Mouse (Mus musculus): Measurements from ENCODE around the gene Cbfa2t2. TPM values are rescaled to one million over a fixed set of nuclear protein-coding genes. Genes with fewer than 3 reads are reported as not detected.

Cbfa2t2 gene
- polyA plus RNA-seq, 1 experiment = 12.6 TPM

DNA sequence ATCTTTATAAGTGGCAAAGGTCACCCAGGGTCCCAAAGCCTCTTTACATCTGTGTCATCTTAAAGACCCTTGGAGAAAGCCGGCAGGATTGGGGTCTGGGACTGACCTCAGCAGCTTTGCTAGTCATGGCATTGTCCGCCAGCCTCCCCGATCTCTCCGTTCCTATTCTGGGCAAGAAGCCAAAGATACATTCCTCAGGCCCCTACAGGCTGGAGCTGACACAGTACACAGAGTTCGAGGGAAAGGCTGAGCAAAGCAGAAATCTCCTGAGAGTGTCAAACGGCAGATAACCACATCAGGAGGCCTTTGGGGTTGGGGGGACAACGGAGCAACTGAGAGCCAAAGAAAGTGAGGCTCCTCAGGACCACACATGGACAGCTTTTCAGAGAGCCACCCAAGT, 33.5 kb upstream of the Cbfa2t2 start:
- H3K27me3 ChIP-seq (ENCODE audit: control insufficient read depth, insufficient read depth, low read length) = no peaks in the 10 kb centered on the region
- TF ChIP-seq POLR2A (IDR thresholded peaks at IDR 0.05; ENCODE audit: control insufficient read depth, low read depth, low read length) (no peak), CTCF (IDR thresholded peaks at IDR 0.05; ENCODE audit: control insufficient read depth, insufficient read depth, insufficient replicate concordance, low read depth, low read length) (no peak)
- H3K4me1 ChIP-seq (ENCODE audit: control insufficient read depth, insufficient read depth, low read length) = peaks cover 19% of the 10 kb centered on the region
- no peak overlapping the region for H3K4me3 ChIP-seq (ENCODE audit: control insufficient read depth, low read depth, low read length)
- no peak overlapping the region for H3K27ac ChIP-seq (ENCODE audit: control insufficient read depth, insufficient read depth, low read depth, low read length)
- no peaks in the 10 kb centered on the region for H3K36me3 ChIP-seq (ENCODE audit: control insufficient read depth, insufficient read depth, low read length)

DNA sequence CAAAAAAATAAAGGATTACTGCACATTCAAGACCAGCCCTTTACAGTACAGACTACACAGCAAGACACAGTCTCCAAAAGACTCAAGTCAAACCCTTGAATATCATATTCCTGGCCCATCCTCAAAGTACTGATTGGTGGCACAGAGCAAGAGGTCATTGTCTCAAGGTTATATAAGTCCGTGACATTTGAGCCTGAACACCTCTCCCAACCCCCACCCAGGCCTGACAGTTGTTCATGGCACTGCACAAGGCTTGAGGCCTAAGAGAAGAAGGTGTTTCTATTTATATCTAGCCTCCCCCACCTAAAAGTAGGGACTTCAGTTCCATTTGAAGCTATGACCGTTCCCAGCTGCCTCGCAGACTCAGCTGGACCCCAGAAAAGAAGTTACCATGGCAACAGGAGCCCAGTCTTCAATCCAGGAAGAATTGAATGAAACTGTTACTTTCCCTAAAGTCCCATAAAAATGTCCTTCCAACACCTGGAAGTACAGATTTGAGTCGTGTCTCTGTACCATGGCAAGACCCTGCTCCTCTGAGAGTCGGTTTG, 30.8 kb upstream of the Cbfa2t2 start:
- Histone ChIP-seq H3K36me3 (ENCODE audit: control insufficient read depth, insufficient read depth, low read length) (no peaks in the 10 kb centered on the region), H3K27me3 (ENCODE audit: control insufficient read depth, insufficient read depth, low read length) (no peaks in the 10 kb centered on the region), H3K27ac (ENCODE audit: control insufficient read depth, insufficient read depth, low read depth, low read length) (no peak overlapping the region), H3K4me1 (ENCODE audit: control insufficient read depth, insufficient read depth, low read length) (peaks cover 21% of the 10 kb centered on the region), H3K4me3 (ENCODE audit: control insufficient read depth, low read depth, low read length) (peak overlapping the region; percentile 36; the same call in 1 of the 2 replicates)
- no peak for TF ChIP-seq POLR2A (IDR thresholded peaks at IDR 0.05; ENCODE audit: control insufficient read depth, low read depth, low read length)
- TF ChIP-seq CTCF (IDR thresholded peaks at IDR 0.05; ENCODE audit: control insufficient read depth, insufficient read depth, insufficient replicate concordance, low read depth, low read length) = no peak

DNA sequence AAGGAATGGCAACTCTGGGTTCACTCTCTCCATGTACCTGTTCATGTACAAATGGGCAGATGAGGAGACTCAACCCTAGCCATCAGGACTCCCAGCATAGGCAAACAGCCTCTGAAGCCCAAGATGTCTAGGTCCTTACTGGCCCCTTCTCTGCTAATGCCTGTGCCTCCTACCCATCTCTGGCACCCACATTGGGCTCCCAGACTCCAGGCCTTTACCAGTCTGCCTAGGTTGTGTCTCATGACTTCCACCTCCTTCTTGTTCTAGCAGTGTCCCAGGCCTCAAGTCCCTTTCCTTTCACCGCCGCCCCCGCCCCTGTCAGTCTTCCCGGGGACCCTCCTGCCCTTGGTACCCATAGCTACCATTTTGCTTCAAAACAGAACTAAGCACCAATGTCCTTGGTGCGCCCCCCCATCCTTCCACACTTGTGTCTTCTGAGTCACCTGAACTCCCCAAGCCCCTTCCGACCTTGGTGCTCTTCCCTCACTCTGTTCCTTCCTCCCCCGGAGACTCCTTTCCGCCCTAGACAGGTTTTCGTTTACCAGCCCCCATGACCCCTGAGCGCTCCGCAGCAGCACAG, 29.1 kb upstream of the Cbfa2t2 start:
- H3K27me3 ChIP-seq (ENCODE audit: control insufficient read depth, insufficient read depth, low read length) = no peaks in the 10 kb centered on the region
- TF ChIP-seq POLR2A (IDR thresholded peaks at IDR 0.05; ENCODE audit: control insufficient read depth, low read depth, low read length) (no peak), CTCF (IDR thresholded peaks at IDR 0.05; ENCODE audit: control insufficient read depth, insufficient read depth, insufficient replicate concordance, low read depth, low read length) (no peak)
- no peaks in the 10 kb centered on the region for H3K36me3 ChIP-seq (ENCODE audit: control insufficient read depth, insufficient read depth, low read length)
- H3K4me3 ChIP-seq (ENCODE audit: control insufficient read depth, low read depth, low read length) = peak overlapping the region; percentile 87
- peaks cover 21% of the 10 kb centered on the region for H3K4me1 ChIP-seq (ENCODE audit: control insufficient read depth, insufficient read depth, low read length)
- H3K27ac ChIP-seq (ENCODE audit: control insufficient read depth, insufficient read depth, low read depth, low read length) = peak overlapping the region; percentile 23; the same call in 1 of the 2 replicates

DNA sequence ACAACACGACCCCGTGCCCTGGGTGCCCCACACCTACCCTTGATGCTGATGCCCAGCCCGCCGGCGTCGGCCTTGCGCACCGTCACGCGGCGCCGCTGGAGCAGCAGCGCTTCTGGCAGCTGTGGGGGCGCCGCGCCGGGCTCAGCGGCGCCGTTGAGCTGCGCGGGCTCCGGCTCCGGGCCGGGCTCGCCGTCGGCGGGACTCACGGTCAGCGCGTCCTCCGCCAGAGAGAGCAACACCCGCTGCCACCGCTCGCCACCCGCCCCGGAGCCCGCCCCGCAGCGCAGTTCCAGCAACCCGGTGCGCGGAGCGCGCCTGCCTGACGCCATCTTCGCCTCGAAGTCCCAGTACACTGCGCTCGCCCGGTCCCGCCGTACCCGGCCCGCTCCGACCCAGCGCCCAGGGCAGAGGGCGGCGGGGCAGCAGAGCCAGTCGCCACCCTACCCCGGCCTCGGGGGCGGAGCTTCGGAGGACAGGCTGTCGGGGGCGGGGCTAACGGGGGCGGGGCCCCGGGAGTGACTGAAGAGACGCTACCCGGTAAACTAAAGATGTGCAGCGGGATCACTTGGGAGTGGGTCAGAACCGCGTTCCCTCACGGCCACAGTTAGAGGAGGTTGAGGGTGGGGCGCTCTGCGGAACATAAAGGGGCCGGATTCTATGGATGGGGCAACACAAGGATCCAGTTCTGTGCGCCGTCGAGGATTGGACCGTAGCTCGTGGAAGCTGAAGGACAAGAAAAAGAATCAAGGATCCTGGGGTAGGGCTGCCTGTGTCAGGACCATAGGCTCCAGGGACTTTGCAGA, 28.4 kb upstream of the Cbfa2t2 start, which contains the start of gene Snta1:
Gene Snta1 (minus strand): TSS at position 457 of the 803 bp plus-strand sequence.
- peak within 1 kb of the TSS; percentile 87 for H3K4me3 ChIP-seq (ENCODE audit: control insufficient read depth, low read depth, low read length)
- H3K36me3 ChIP-seq (ENCODE audit: control insufficient read depth, insufficient read depth, low read length) = no peaks in the 10 kb centered on the region
- H3K4me1 ChIP-seq (ENCODE audit: control insufficient read depth, insufficient read depth, low read length) = peaks cover 21% of the 10 kb centered on the region
- peak within 1 kb of the TSS; percentile 23; the same call in 1 of the 2 replicates for H3K27ac ChIP-seq (ENCODE audit: control insufficient read depth, insufficient read depth, low read depth, low read length)
- TF ChIP-seq POLR2A (IDR thresholded peaks at IDR 0.05; ENCODE audit: control insufficient read depth, low read depth, low read length) (peak; percentile 59; the same call in 1 of the 2 replicates), CTCF (IDR thresholded peaks at IDR 0.05; ENCODE audit: control insufficient read depth, insufficient read depth, insufficient replicate concordance, low read depth, low read length) (no peak)
- H3K27me3 ChIP-seq (ENCODE audit: control insufficient read depth, insufficient read depth, low read length) = no peaks in the 10 kb centered on the region

DNA sequence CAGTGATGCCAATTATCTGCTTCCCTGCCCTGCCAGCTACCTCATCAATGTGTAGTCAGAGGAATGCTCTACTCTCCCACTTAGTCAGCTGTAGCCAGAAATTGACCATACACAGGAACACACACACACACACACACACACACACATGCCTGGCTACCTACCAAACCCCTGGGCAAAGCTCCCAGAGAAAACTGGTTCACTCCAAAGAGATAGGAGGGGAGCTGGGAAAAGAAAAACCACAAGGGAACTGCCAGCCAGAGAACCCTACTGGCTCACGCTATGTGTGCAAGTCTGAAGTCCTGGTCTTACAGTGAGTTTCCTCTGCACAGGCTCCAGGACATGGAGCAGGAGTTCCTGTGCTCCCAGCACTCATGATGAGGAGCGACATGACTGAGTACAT, 25.9 kb upstream of the Cbfa2t2 start:
- Histone ChIP-seq H3K36me3 (ENCODE audit: control insufficient read depth, insufficient read depth, low read length) (no peaks in the 10 kb centered on the region), H3K4me3 (ENCODE audit: control insufficient read depth, low read depth, low read length) (no peak overlapping the region), H3K27ac (ENCODE audit: control insufficient read depth, insufficient read depth, low read depth, low read length) (no peak overlapping the region), H3K27me3 (ENCODE audit: control insufficient read depth, insufficient read depth, low read length) (no peaks in the 10 kb centered on the region), H3K4me1 (ENCODE audit: control insufficient read depth, insufficient read depth, low read length) (peaks cover 15% of the 10 kb centered on the region)
- TF ChIP-seq POLR2A (IDR thresholded peaks at IDR 0.05; ENCODE audit: control insufficient read depth, low read depth, low read length) = no peak

DNA sequence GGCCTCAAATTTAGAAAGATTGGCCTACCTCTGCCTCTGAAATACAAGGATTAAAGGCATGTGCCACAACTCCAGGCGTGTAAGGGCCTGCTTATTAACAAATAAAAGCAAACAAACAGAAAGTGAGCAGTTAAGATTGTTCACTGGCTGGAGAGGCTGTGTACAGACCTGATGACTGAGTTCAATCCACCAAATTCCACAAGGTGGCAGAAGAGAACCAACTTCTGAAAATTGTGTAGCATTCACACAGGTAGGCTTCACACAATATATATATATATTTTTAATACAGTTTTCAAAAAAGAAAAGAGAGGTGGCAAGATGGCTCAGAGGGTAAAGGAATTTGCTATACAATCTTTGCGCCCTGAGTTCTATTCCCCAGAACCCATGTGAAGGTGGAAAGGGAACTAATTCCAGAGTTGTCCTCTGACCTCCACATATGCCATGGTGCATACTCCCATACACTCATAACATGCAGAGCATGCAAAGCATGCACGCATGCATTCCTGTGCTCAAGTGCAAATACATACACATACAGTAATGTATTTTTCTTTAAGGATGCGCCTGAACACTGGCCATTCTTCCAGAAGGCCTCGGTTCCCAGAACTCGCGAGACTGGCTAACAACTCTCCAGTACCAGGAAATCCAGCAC, 24.1 kb upstream of the Cbfa2t2 start:
- Histone ChIP-seq H3K27ac (ENCODE audit: control insufficient read depth, insufficient read depth, low read depth, low read length) (no peak overlapping the region), H3K27me3 (ENCODE audit: control insufficient read depth, insufficient read depth, low read length) (no peaks in the 10 kb centered on the region), H3K36me3 (ENCODE audit: control insufficient read depth, insufficient read depth, low read length) (no peaks in the 10 kb centered on the region), H3K4me3 (ENCODE audit: control insufficient read depth, low read depth, low read length) (no peak overlapping the region), H3K4me1 (ENCODE audit: control insufficient read depth, insufficient read depth, low read length) (peaks cover 9% of the 10 kb centered on the region)
- TF ChIP-seq CTCF (IDR thresholded peaks at IDR 0.05; ENCODE audit: control insufficient read depth, insufficient read depth, insufficient replicate concordance, low read depth, low read length) (no peak), POLR2A (IDR thresholded peaks at IDR 0.05; ENCODE audit: control insufficient read depth, low read depth, low read length) (no peak)

DNA sequence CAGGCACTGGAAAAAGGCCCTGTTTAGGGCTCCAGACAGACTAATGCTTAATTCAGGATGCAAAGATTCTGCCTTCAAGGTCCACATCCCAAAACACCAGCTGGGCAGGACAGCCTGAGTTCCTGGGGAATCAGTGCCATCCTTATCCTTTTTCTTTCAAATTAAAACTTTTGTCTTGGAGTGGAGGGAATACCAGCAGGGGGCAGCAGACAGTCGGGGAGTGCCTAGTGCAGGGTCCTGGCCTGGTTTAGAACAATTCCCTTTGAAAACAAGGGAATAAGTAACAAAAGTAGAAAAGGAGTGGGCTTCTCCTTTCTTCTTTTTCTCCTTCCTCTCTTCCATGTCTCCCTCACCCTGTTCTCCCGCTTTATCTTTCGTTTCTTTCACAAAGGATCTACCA, 19.2 kb upstream of the Cbfa2t2 start:
- Histone ChIP-seq H3K36me3 (ENCODE audit: control insufficient read depth, insufficient read depth, low read length) (no peaks in the 10 kb centered on the region), H3K4me1 (ENCODE audit: control insufficient read depth, insufficient read depth, low read length) (no peaks in the 10 kb centered on the region), H3K27ac (ENCODE audit: control insufficient read depth, insufficient read depth, low read depth, low read length) (no peak overlapping the region), H3K4me3 (ENCODE audit: control insufficient read depth, low read depth, low read length) (no peak overlapping the region), H3K27me3 (ENCODE audit: control insufficient read depth, insufficient read depth, low read length) (no peaks in the 10 kb centered on the region)
- TF ChIP-seq POLR2A (IDR thresholded peaks at IDR 0.05; ENCODE audit: control insufficient read depth, low read depth, low read length) (no peak), CTCF (IDR thresholded peaks at IDR 0.05; ENCODE audit: control insufficient read depth, insufficient read depth, insufficient replicate concordance, low read depth, low read length) (peak; percentile 60; the same call in 1 of the 2 replicates)

Data from testis, adult 2 months (tissue).